Mouse (Mus musculus) brain, adult 2 months (tissue): ENCODE results near the gene Snap25.

Source experiments
- DNase-seq: peaks from one replicate; pipeline ENCODE4 v3.0.0; 2011; ENCODE audit warnings: low read depth, low spot score

Gene Snap25

DNA sequence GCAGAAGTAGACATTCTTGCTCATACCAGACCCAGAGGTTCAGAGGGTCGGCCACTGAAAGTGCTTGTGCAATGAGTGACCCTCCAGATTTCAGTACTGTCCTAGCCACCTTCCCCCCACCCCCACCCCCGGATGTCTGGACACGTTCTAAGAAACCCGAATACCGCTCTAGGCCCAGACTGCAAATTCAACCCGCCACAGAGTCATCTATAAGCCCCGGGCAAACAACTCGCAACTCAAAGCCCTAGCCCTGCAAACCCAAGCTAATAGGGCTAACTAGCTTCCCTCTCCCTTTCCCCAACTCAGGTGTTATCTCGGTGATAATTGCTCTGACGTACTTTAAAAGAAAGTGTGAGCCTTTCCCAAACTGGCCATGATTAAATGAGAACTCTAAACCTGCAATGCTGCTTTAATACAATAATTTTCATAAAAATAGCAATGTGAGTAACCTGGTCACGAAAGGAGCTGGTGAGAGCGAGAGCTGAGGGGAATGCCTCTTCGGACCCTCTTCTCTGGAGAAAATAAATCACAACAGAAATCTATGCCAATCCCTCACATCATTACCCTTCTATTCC lies 725 bp upstream of the Snap25 start:
- no peak for DNase-seq

- peak; percentile 83 for DNase-seq
Observed at GRCm38 (mm10) chr2:136714008-136714411, 757 bp downstream of the Snap25 start.

DNA sequence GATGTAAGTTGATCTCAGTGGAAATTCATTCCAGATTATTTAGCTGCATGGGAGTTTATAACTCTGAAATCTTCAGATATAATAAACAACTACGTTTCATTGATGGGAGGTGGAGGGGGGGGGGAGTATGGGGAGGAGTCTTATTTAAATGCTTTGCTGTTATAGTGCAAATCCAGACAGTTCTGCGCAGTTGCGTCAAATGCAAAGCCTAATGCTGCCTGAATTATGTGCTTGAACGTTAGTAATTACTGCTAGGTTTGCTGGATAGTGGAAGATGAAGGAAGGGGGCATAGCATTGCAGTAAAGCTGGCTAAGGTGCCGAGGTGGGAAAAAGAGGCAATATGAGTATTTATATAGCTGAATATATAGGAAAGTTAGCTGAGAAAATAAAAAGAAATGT lies 2.3 kb downstream of the Snap25 start:
- DNase-seq = peak; percentile 85

DNA sequence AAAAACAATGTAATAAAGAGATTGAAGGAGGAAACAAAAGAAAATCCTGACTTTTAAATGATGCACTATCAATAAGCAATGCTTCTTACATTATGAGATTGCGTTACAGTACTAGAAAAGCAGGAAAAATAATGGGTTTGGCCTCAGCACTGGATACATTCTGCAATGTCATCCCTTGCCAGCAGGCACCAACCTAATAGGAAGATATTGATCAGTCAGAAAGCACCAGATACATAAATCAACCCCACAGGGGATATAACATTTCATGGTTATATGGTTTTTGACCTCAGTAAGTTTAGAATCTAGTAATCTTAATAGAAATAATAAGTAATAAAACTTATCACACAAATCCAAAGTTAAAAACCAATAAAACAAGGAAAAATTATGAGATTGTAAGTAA lies 3.1 kb downstream of the Snap25 start:
- no peak for DNase-seq

GRCm38 (mm10) chr2:136720235-136720634 lies 7.0 kb downstream of the Snap25 start:
- DNase-seq = peak; percentile 79

- peak; percentile 91 for DNase-seq
Observed at GRCm38 (mm10) chr2:136738260-136738659, 25.0 kb downstream of the Snap25 start.

DNA sequence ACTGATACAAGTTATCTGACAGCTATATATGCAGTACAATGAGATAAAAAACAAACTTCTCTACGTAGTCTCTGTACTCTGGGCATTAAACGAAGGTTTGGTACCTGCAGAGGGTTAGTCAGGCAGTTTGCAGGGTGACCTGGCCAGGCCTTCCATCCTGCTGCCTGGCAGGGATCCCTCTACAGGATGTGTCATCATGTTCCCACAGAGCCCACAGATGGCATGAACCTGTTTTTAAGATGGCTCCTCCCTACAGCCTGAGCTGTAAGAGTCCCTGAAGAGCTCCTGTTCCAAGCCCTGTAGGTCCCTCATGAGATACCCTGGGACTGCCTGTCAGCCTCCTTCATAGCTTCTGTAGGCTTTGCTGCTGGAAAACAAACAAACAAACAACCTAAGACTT lies 29.0 kb downstream of the Snap25 start:
- DNase-seq = peak; percentile 99

- DNase-seq = peak; percentile 94
Observed at GRCm38 (mm10) chr2:136744683-136745326, 31.6 kb downstream of the Snap25 start.

- no peak for DNase-seq
Observed at GRCm38 (mm10) chr2:136745327-136745994, 32.2 kb downstream of the Snap25 start.

- peak; percentile 70 for DNase-seq
Observed at GRCm38 (mm10) chr2:136753682-136754081, 40.4 kb downstream of the Snap25 start.

- no peak for DNase-seq
Observed at GRCm38 (mm10) chr2:136758809-136759551, 45.7 kb downstream of the Snap25 start.

DNA sequence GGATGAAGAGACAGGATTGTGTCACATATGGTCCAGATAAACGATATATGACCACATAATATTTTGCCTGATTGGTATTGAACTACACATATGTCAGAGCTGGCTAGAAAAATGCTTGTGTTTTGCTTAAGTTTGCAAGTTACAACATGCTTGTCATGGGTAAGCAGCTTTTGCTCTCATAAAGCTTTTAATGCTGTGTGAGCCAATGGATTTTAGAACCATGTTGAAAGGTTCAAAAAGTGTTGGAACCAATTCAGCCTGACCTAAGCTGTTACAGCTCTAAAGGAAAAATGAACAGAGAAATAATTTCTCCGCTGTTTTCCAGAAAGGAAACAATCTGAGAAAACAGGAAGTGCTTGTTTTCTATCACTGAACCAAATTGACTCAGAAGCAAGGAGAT lies 64.9 kb downstream of the Snap25 start:
- DNase-seq = peak; percentile 62

DNA sequence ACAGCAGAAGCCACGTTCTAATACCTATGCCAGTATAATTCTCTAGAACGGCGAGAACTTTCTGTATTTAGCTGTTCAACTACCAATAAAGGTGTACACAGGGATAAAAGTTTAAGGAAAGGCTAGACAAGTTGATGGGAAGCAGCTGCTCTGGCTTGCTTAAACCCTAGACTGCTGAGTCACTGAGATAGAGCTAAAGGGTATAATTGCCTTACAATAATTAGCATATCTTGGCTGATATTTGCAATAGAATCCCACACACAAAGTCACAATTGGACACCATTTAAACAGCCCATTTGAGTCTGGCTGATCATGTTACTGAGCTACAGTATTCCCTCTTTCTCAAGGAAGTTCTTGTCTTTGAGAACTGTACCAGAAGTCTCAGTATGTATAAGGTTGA lies 65.4 kb downstream of the Snap25 start:
- peak; percentile 69 for DNase-seq

GRCm38 (mm10) chr2:136780268-136780667 lies 67.0 kb downstream of the Snap25 start:
- peak; percentile 82 for DNase-seq

DNA sequence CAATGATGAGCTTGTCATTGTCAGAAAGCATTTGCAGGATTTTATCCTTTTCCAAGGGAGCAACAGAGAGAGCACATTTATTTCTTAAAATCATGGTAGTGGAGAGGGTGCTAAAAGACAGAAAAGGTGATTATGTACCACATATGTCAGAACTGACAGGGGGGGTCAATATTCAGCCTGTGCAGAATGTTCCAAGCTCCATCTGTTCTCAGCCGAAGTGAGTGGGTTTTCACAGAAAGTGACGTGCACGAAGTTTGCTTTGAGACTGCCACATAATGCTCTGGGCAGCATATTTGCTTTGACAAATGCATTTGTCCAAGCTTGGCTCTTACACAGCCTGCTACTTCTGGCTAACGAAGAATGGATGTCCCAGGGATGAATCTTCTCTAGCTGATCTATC lies 71.1 kb downstream of the Snap25 start:
- DNase-seq = peak; percentile 86

GRCm38 (mm10) chr2:136788379-136788778 lies 75.1 kb downstream of the Snap25 start:
- DNase-seq = peak; percentile 95

- DNase-seq = peak; percentile 88
Observed at GRCm38 (mm10) chr2:136796518-136796917, 83.3 kb downstream of the Snap25 start.

DNA sequence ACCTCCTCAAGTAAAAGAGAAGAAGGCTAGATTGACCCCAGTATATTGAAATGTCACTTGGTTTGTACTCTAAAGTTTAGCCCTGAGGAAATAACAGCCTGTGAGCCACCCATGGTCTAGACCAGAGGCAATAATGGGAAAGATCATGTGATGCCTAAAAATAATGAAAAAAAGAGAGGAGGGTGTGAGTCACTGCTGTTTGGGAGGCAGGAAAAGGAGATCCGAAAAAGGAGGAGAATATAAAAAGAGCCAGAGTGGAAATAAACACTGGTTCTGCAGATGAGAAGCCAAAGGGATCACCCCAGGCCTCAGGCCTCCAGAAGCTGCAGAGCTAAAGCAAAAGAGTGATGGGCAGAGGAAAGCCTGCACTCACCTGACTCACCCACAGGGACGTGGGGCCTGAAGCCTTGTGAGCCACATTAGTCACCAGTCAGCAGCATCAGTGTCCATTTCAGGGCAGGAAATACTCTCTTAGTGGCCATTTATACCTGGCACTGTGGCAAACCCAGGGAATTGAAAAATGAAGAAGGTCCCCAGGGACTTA lies 85.7 kb downstream of the Snap25 start:
- peak; percentile 84 for DNase-seq

DNA sequence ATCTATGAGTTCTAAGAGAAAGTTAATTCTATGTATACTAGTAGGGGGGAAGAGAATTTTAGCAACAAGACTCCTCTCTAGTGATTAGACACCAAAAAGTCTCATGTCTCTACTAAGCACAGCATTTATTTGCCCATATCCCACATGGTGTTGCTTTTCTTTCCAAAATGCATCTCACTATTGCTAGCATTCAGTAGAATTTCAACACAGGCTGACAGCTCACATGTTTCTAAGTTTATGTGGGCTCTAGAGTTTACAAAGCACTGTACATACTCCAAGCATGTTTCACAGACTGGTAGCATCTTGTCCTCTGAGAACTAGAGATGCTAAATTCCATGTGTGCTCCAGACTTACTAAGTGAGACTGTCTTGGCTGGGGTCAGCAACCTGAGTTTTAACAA lies 87.8 kb downstream of the Snap25 start:
- no peak for DNase-seq

GRCm38 (mm10) chr2:136802076-136802475 lies 88.8 kb downstream of the Snap25 start:
- DNase-seq = peak; percentile 60

DNA sequence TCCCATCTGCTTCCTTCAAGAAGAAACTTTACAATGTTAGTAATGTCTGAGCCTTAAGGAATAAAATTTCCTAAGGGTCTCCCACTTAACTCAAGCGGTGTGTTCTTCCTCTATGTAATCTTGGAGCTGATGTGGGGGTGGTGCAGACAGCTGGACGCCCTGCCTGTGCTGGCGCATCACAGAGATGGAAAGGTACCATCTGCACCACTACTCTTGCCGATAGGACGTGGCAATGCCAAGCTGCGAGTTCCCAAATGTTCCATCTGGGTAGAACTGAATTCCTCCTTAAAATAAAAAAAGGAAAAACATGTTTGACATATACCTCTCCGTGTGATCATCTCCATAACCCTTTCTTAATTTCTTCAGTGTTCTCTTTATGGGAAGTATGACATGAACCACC lies 89.9 kb downstream of the Snap25 start:
- peak; percentile 93 for DNase-seq
